Mouse (Mus musculus): ENCODE data around the gene Krt1. TPM values are rescaled to one million over a fixed set of nuclear protein-coding genes. Genes with fewer than 3 reads are reported as not detected.

The Krt1 gene
- 0.23 and 0.44 TPM in 2 replicates for total RNA-seq (2021)
- long read RNA-seq, experiment 1 = 0 reads
- long read RNA-seq, experiment 2 = 0 reads

DNA sequence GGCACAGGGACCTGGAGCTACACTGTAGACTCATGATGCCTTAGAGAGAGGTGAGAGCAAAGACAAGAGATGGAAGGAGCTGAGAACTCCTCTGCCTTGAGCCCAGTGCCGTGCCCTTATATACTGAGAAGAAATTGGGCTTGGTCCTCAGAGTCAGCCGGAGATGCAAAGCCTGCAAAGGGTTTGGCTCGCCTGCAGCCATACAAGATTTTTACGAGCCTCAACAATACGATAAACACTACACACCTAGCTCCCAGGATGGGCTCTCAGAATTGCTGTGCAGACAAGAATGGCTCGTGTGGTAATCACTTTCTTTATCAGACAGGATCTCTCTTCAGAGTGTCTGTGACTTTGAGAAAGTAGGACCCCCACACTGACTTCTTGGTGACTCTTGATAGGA lies at the start of gene Krt1:
Gene Krt1 (minus strand): TSS at position 101 of the 400 bp plus-strand sequence.
- DNase-seq = no peak

DNA sequence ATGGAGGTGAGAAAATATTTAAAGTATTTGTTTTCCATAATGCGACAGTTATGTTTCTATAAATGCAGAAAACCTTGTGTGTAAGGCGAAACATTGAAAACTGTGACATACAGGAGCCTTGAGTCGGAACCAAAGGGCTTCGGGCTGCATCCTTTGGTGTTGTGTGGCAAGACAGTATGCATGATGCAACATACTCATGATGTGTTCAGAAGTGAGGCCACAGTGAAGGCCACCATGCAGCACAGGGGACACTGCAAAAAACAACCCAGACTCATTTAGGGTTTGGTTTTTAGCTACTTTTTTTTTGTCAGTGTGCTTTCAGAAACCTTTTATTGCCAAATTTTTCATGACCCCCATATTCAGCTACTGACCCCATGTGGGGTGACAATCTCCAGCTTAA lies 44.6 kb upstream of the Krt1 start:
- DNase-seq = peak; percentile 49

DNA sequence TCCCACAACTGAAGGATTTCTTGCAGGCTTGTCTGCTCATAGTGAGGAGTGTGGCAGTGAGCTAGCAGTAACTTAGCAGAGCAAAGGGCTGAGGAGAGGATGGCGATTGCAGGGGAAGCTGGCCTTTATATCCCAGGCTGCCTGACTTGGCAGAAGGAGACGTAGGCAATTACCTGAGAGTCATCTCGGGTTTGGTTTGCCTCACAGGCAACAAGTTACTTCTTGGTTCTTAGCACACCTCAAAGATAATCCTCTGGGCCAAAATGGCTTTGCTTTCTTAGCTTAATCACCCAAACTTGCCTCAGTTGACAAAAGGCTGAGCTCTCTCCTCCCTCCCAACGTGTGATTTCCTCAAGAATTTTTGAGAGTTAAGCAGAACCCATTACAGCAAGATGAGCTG lies 42.2 kb upstream of the Krt1 start, which contains the start of gene Krt76:
Gene Krt76 (minus strand): TSS at position 101 of the 400 bp plus-strand sequence.
- no peak for DNase-seq

GRCm38 (mm10) chr15:101879776-101880175 lies 29.2 kb upstream of the Krt1 start:
- DNase-seq = peak; percentile 49

DNA sequence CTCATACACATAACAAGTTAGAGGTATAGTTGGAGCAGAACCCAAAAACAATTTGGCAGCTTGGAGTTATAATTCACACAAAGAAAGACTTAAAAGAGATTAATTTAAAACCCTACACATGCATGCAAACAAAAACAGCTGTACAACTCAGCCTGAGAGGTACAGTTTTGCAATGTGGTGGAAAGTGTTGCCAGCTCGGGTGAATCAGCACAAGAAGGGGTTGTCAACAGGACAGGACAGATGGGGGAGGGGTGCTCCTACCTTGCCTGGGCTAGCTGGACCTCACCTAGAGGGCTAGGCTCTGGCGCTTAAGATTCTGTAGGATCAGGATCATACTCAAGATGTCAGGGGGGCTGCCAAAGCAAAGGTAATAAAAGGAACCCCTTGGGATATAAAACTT lies 27.4 kb upstream of the Krt1 start:
- peak; percentile 31 for DNase-seq

DNA sequence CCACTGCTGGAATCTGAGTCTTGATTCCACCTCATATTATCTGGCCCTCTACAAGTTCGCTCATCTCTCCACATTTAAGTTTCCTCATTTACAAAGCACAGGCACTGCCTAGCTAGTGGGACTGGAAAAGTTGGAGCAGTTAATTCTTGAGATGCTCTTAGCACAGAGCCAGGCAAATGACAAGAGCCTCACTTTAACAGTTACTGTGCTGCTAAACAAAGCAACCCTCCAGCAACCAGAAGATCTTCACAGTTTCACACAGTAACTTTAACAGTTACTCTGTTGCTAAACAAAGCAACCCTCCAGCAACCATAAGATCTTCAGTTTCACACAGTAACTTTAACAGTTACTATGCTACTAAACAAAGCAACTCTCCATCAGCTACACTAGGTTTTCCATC lies 23.8 kb upstream of the Krt1 start:
- DNase-seq = no peak

DNA sequence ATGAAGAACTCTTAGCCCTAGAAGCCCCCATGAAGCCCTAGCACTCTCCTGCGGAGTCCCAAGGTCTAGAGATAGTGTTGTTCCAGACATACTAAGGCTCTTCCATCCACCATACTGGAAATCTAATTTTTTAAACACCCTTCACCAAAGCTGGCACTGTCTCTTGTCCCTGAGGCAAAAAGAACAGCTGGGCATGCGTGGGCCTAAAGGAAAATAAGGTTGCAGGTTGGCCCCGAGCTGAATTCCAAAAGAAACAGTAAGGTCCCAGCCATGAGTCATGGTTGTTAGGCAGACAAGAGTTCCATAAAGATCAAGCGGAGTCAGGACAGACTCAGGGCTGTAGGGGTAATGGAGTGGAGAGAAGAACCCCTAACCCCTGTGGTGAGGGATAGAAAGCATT lies 22.6 kb upstream of the Krt1 start:
- DNase-seq = no peak

DNA sequence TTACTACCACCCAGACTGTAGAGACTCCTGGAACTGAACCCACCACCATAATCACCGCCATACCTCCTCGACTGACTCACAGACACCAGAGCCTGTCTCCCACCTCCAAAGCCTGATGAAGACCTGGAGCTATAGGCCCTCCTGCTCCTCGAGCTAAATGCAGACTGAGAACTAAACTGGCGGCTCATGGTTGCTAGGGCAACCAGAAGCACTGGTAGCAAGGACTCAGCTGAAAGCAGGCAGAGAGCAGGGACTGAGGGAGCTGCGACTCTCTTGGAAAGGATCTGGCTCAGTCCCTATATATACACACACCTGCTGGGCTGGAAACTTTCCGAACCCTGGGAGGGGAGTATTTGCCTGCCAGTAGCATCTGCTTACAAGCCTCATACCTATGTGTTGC lies 18.8 kb upstream of the Krt1 start, which contains the start of gene Krt77:
Gene Krt77 (minus strand): TSS at position 275 of the 400 bp plus-strand sequence.
- DNase-seq = no peak

GRCm38 (mm10) chr15:101866754-101867153 lies 16.2 kb upstream of the Krt1 start:
- DNase-seq = no peak

- peak; percentile 19 for DNase-seq
Observed at GRCm38 (mm10) chr15:101860421-101861130, 10.0 kb upstream of the Krt1 start.

DNA sequence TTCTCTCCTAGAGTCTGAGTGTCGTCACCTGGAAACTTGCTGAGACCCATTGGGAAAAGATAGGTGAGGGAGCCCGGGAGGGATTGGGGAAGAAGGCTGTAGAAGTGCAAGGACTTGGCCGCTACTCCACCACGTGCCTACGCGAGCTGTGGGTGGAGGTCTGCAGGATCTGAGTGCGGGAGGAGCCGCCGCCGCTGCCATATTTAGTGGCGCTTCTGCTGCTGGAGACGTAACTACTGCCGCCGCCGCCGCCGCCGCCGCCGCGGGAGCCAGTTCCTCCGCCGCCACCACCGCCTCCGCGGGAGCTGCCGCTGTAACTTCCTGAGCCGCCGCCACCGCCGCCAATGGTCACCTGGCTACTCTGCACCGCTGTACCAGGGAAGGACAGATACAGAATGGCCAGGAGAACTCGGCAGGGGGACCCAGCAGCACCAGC lies 9.2 kb upstream of the Krt1 start:
- DNase-seq = peak; percentile 67

- DNase-seq = no peak
Observed at GRCm38 (mm10) chr15:101858673-101859425, 8.3 kb upstream of the Krt1 start.

GRCm38 (mm10) chr15:101856696-101857095 lies 6.1 kb upstream of the Krt1 start:
- no peak for DNase-seq

DNA sequence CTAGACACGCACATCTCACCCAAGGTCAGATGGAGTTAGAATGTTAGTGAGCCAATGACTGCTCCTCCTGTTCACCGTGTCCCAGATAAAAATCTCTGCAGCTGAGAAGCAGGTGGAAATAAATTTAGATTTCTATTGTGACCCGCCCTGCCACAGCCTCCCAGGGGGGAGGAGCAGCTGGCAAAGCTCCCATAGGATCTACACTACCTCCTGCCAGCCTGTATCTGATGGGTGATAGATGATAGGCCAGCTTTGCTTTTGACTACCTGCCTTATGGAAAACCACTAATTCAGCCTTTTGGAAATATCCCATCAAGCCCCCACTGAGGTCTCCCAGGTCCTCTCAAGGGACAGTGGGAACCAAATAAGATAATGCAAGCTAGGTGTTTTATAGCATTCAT lies 5.1 kb upstream of the Krt1 start:
- no peak for DNase-seq

DNA sequence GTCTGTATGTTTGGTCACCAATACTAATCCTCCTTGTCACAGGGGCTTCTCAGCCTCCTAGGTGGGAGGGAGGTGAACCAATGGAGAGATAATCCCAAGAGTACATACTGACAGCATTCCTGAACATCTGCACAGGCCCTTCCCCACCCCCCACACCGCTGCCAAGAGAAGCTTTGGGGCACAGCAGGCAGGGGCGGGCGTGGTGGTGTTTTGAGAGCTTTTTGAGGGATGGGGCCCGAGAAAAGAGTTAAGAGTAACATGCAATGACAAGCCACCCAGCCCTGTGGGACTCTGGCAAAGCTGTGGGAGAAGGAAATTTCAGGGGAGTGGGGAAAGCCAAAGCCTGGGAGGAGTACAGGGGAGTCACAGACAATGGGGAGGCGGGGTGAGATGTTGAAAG lies 3.7 kb upstream of the Krt1 start:
- no peak for DNase-seq

GRCm38 (mm10) chr15:101852571-101852970 lies 2.0 kb upstream of the Krt1 start:
- no peak for DNase-seq

GRCm38 (mm10) chr15:101845971-101846403 lies 4.6 kb downstream of the Krt1 start:
- peak; percentile 74 for DNase-seq

GRCm38 (mm10) chr15:101843192-101843591 lies 7.4 kb downstream of the Krt1 start:
- DNase-seq = no peak

- no peak for DNase-seq
Observed at GRCm38 (mm10) chr15:101834784-101835328, 15.7 kb downstream of the Krt1 start.

DNA sequence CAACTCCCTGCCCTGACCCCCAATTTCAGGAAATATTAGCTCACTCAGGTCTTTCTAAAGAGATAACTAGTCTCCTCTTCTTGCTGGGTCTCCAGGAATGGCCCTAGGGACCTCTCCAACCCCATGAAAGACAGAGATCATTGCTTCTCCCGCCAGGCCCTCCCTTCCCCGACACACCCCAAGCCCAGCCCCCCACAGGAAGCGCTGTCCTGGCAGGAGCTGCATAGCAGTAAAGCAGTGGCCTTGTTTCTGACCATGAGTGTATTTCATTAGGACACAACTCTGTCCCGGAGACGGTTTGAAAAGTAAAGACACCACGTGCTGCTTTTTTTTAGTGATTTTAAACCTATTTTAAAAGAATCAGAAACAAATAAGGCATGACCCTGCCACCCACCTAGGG lies 17.5 kb downstream of the Krt1 start:
- peak; percentile 77 for DNase-seq

GRCm38 (mm10) chr15:101829441-101829840 lies 21.2 kb downstream of the Krt1 start:
- no peak for DNase-seq

DNA sequence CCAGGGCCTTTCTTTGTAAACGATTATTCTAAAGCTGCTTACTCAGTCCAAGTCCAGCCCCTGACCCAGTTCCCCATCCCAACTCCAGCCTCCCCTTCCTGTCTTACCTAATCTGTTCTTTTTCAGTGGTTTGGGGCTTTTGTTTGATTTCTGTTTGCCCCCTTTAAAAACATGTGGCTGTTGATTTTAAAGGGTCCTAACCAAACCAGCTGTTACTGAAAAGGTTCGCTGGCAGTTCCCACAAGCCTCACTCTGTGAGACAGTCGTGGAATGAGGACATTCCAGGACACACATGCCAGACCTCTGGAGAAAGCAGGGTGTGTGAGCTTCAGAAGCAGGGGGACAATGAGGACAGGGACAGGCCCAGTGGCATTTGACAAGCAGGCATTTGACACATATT lies 28.8 kb downstream of the Krt1 start:
- no peak for DNase-seq

DNA sequence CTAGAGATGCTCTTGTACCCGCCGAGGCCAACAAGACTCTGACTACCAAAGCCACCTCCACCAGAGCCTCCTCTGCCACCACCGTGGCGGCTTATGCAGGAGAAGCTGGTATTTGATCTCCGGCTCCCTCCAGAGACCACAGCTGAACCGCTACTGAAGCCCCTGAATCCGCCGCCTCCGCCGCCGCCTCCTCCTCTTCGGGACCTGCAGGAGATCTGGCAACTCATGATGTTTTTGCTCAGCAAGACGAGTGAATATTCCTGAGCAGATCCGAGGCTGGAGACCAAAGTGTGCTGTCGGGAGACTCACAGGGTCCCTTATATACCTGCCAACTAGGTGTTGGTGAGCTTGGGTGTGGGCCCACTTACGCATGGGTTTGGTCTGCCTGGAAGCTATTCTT lies 32.7 kb downstream of the Krt1 start, which contains the start of gene Krt2:
Gene Krt2 (minus strand): TSS at position 295 of the 400 bp plus-strand sequence.
- no peak for DNase-seq
